Mouse (Mus musculus): Measurements from ENCODE around the gene Pacsin2. TPM values are rescaled to one million over a fixed set of nuclear protein-coding genes. Genes with fewer than 3 reads are reported as not detected.

The Pacsin2 gene
- polyA plus RNA-seq, 1 experiment from 2014 or later = 20.5 TPM

DNA sequence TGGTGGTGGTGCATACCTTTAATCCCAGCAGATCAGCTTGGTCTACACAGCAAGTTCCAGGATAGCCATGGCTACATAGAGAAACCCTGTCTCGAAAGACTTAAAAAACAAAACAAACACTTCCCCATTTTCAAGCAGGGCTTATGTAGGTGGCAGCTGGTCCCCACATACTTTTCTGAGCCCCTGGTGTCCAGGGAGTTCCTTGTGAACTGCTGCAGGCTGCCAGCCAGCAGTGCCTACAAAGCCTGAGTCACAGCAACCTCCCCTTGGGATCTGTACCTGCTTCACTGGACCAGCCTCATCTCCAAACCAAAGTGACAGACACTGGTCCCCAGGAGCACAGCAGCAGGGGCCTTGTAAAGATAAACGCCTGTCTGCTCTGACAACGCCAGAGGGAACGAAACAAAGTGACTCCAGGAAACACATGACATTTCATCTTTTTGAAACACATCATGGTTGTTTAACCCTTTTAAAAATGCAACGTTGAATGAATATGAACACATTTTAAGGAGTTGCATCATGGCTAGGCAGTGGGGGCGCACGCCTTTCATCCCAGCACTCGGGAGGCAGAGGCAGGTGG is 18.3 kb upstream of the Pacsin2 start:
- 63% methylated on average over 8 of the region's 8 CpGs for WGBS
- H3K36me3 ChIP-seq (replicated peaks; ENCODE audit: control insufficient read depth, insufficient read depth) = peaks cover 46% of the 10 kb centered on the region
- no peak overlapping the region for H3K9ac ChIP-seq
- DNase-seq (ENCODE audit: low spot score) = no peak
- H3K9me3 ChIP-seq (ENCODE audit: control insufficient read depth, low read length) = no peaks in the 10 kb centered on the region
- no peak for ATAC-seq (ENCODE audit: low FRiP score)
- no peak overlapping the region for H3K27ac ChIP-seq
- no peaks in the 10 kb centered on the region for H3K4me1 ChIP-seq (replicated peaks; ENCODE audit: control insufficient read depth, insufficient read depth, low read length)
- no peak overlapping the region for H3K4me2 ChIP-seq (replicated peaks)
- no peaks in the 10 kb centered on the region for H3K27me3 ChIP-seq (ENCODE audit: control insufficient read depth, insufficient read depth, low read length)
- H3K4me3 ChIP-seq (replicated peaks; ENCODE audit: low read length) = no peak overlapping the region

DNA sequence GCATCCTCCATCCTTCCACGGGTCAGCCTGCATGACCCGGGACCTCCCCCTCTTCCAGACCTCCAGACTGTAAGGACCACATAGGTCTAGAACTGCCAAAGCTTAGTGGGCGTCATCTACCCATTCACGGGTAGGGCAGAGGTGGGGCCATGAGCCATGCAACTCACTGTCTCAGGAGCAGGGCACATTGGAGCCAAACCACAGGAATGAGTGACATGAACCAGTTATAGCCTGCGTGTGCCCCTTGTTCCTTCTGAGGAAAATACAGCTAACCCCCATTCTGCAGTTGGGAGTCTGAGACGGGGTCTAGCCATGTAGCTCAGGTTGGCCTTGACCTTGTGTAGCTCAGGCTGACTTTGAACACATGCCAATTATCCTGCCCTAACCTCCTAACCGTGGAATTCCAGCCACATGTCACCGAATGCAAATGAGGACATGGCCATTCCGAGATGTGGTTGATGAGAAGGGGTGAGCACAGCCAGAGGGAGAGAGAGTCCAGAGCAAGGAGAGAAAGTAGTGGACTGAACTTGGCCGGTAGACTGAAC is 16.9 kb upstream of the Pacsin2 start:
- DNase-seq (ENCODE audit: low spot score) = no peak
- ATAC-seq (ENCODE audit: low FRiP score) = no peak
- Histone ChIP-seq H3K4me2 (replicated peaks) (no peak overlapping the region), H3K36me3 (replicated peaks; ENCODE audit: control insufficient read depth, insufficient read depth) (peaks cover 32% of the 10 kb centered on the region), H3K27ac (no peak overlapping the region), H3K27me3 (ENCODE audit: control insufficient read depth, insufficient read depth, low read length) (no peaks in the 10 kb centered on the region), H3K4me3 (replicated peaks; ENCODE audit: low read length) (no peak overlapping the region), H3K9me3 (ENCODE audit: control insufficient read depth, low read length) (no peaks in the 10 kb centered on the region), H3K4me1 (replicated peaks; ENCODE audit: control insufficient read depth, insufficient read depth, low read length) (no peaks in the 10 kb centered on the region), H3K9ac (no peak overlapping the region)
- WGBS = 69% methylated on average over 10 of the region's 10 CpGs

DNA sequence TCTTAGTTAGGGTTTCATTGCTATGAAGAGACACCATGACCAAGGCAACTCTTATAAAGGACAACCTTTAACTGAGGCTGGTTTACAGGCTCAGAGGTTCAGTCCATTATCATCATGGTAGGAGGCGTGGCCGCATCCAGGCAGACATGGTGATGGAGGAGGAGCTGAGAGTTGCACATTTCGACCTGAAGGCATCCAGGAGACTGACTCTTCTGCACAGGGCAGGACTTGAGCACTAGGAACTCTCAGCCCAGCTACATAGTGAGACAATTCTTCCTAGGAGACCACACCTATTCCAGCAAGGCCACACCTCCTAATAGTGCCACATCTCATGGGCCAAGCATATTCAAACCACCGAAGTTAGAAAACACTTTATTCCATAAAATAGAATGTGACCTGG is 15.4 kb upstream of the Pacsin2 start:
- H3K4me3 ChIP-seq (replicated peaks; ENCODE audit: low read length) = no peak overlapping the region
- H3K27me3 ChIP-seq (ENCODE audit: control insufficient read depth, insufficient read depth, low read length) = no peaks in the 10 kb centered on the region
- no peaks in the 10 kb centered on the region for H3K9me3 ChIP-seq (ENCODE audit: control insufficient read depth, low read length)
- ATAC-seq (ENCODE audit: low FRiP score) = no peak
- H3K9ac ChIP-seq = no peak overlapping the region
- peaks cover 18% of the 10 kb centered on the region for H3K36me3 ChIP-seq (replicated peaks; ENCODE audit: control insufficient read depth, insufficient read depth)
- no peaks in the 10 kb centered on the region for H3K4me1 ChIP-seq (replicated peaks; ENCODE audit: control insufficient read depth, insufficient read depth, low read length)
- H3K27ac ChIP-seq = no peak overlapping the region
- WGBS = 94% methylated on average over 4 of the region's 4 CpGs
- no peak overlapping the region for H3K4me2 ChIP-seq (replicated peaks)
- DNase-seq (ENCODE audit: low spot score) = no peak

DNA sequence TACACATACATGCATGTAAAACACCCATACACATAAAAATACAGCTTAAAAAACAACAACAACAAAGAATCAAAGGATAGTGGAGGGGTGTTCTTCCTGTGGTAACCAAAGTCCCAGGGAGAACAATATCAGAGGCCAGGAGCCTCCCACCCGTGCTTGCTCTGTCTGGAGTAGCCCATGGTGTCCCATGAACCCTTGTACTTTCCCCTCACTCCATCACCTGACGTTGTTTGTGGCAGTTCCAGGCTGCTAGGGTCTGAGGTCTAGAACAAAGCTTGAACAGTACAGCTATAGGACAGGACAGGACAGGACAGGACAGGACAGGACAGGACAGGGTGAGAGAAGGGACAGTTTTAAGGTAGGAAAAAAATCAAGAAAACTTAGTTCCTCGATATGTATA is 13.7 kb upstream of the Pacsin2 start:
- no peak overlapping the region for H3K27ac ChIP-seq
- no peak overlapping the region for H3K9ac ChIP-seq
- H3K4me2 ChIP-seq (replicated peaks) = no peak overlapping the region
- 0 out of 2 replicates have a peak, but pooled peaks cover 8% of the 10 kb centered on the region for H3K36me3 ChIP-seq (replicated peaks; ENCODE audit: control insufficient read depth, insufficient read depth)
- H3K9me3 ChIP-seq (ENCODE audit: control insufficient read depth, low read length) = no peaks in the 10 kb centered on the region
- ATAC-seq (ENCODE audit: low FRiP score) (no peak), DNase-seq (ENCODE audit: low spot score) (no peak)
- no peak overlapping the region for H3K4me3 ChIP-seq (replicated peaks; ENCODE audit: low read length)
- H3K27me3 ChIP-seq (ENCODE audit: control insufficient read depth, insufficient read depth, low read length) = no peaks in the 10 kb centered on the region
- no peaks in the 10 kb centered on the region for H3K4me1 ChIP-seq (replicated peaks; ENCODE audit: control insufficient read depth, insufficient read depth, low read length)
- WGBS = 78% methylated on average over 3 of the region's 3 CpGs

DNA sequence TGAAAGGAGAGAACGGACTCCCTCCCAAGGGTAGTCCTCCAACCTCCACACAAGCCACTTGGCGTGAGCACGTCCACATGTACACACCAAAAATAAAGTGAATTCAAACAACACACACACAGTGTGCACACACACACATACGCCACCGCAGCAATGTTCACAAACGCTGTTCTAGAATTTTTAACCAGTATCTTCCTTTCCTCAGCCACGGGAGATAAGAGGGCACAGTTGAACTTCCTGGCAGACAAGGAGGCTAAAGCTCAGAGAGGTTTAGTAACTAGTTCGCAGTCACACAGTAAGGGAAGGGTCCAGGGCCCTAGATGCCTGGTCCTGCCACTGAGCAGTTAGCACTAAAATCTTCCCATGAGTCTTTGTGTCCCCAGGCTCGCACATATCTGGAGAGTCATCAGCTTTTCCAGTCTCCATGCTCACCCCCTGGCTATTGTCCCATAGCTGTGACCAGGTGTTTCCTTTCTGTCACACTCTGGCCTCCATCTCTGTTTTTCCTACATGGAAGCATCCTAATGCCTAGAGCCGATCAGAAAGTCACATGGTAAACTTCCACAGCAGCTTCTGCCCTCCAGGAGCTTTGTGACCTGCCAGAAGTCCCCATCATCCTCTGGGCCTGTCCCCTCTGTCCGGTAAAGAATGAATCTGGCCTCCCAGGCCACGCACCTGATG is 12.3 kb upstream of the Pacsin2 start:
- Histone ChIP-seq H3K4me2 (replicated peaks) (no peak overlapping the region), H3K4me1 (replicated peaks; ENCODE audit: control insufficient read depth, insufficient read depth, low read length) (no peaks in the 10 kb centered on the region), H3K9me3 (ENCODE audit: control insufficient read depth, low read length) (no peaks in the 10 kb centered on the region), H3K27ac (no peak overlapping the region), H3K27me3 (ENCODE audit: control insufficient read depth, insufficient read depth, low read length) (no peaks in the 10 kb centered on the region), H3K36me3 (replicated peaks; ENCODE audit: control insufficient read depth, insufficient read depth) (no peaks in the 10 kb centered on the region), H3K4me3 (replicated peaks; ENCODE audit: low read length) (no peak overlapping the region), H3K9ac (no peak overlapping the region)
- ATAC-seq (ENCODE audit: low FRiP score) (no peak), DNase-seq (ENCODE audit: low spot score) (no peak)
- WGBS = 86% methylated on average over 12 of the region's 12 CpGs

DNA sequence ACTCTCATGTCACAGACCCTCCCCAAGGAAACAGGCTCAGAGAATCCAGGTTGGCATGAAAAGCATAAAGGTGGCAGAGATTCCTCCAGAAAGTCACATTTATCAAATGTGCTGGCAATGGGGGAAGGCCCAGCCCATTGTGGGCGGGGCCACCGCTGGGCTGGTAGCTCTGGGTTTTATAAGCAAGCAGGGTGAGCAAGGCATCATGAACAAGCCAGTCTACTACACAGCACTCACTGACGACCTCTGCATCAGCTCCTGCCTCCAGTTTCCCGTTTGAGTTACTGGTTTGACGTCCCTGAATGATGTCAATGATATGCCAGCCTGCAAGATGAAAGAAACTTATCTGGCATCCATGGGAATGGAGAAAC is 10.0 kb upstream of the Pacsin2 start:
- DNase-seq (ENCODE audit: low spot score) = no peak
- Histone ChIP-seq H3K27ac (no peak overlapping the region), H3K4me1 (replicated peaks; ENCODE audit: control insufficient read depth, insufficient read depth, low read length) (no peaks in the 10 kb centered on the region), H3K9ac (no peak overlapping the region), H3K36me3 (replicated peaks; ENCODE audit: control insufficient read depth, insufficient read depth) (no peaks in the 10 kb centered on the region), H3K4me2 (replicated peaks) (no peak overlapping the region), H3K9me3 (ENCODE audit: control insufficient read depth, low read length) (no peaks in the 10 kb centered on the region), H3K4me3 (replicated peaks; ENCODE audit: low read length) (no peak overlapping the region), H3K27me3 (ENCODE audit: control insufficient read depth, insufficient read depth, low read length) (no peaks in the 10 kb centered on the region)
- ATAC-seq (ENCODE audit: low FRiP score) = no peak
- WGBS = 37% methylated on average over 5 of the region's 5 CpGs

DNA sequence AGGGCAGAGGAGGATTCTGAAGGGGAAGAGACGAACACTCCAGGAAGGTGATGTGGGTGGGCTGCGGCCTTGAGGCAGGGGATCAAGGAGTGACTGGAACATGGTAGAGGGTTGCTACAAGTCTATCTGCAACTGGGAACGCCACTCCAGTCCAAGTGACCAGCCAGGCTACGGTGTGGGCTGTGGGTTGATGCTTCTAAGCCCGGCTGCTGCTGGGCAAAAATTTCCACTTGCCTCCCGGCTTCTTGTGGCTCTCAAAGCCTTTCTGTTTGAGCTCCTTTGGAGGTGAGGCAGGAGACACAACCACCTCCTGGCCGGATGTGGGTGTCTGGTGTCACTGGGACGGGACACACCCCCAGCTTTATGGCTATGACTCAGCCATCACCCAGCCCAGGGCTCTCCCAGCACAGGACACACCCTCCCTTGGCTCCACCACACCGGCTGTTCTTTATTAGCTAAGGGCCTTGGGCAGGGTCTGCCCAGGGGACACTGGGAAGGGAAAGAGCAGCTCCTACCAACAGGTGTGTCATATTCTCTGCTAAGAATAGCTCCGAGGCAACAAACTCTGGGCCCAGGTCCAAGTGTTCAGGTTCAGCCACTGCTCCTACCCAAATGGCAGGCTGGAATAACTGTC is 9.5 kb upstream of the Pacsin2 start:
- Histone ChIP-seq H3K9ac (no peak overlapping the region), H3K27me3 (ENCODE audit: control insufficient read depth, insufficient read depth, low read length) (no peaks in the 10 kb centered on the region), H3K4me3 (replicated peaks; ENCODE audit: low read length) (no peak overlapping the region), H3K27ac (no peak overlapping the region), H3K36me3 (replicated peaks; ENCODE audit: control insufficient read depth, insufficient read depth) (no peaks in the 10 kb centered on the region), H3K4me1 (replicated peaks; ENCODE audit: control insufficient read depth, insufficient read depth, low read length) (no peaks in the 10 kb centered on the region), H3K9me3 (ENCODE audit: control insufficient read depth, low read length) (no peaks in the 10 kb centered on the region), H3K4me2 (replicated peaks) (no peak overlapping the region)
- WGBS = 78% methylated on average over 10 of the region's 10 CpGs
- DNase-seq (ENCODE audit: low spot score) (no peak), ATAC-seq (ENCODE audit: low FRiP score) (no peak)

DNA sequence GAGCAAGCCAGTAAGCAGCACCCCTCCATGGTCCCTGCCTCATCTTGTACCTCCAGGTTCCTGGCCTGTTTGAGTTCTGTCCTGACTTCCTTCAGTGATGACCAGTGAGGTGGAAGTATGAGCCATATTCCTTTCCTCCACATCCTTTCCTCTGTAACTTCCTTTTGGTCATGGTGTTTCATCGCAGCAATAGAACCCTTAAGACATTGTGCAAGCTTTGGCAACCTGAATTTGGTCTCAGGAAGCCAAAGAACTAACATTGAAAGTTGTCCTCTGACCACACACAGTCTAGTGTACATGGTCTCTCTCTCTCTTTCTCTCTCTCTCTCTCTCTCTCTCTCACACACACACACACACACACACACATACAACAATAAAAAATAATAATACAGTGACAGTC is 8.8 kb upstream of the Pacsin2 start:
- Histone ChIP-seq H3K27ac (no peak overlapping the region), H3K4me3 (replicated peaks; ENCODE audit: low read length) (no peak overlapping the region), H3K27me3 (ENCODE audit: control insufficient read depth, insufficient read depth, low read length) (no peaks in the 10 kb centered on the region), H3K9me3 (ENCODE audit: control insufficient read depth, low read length) (no peaks in the 10 kb centered on the region), H3K4me1 (replicated peaks; ENCODE audit: control insufficient read depth, insufficient read depth, low read length) (no peaks in the 10 kb centered on the region), H3K9ac (no peak overlapping the region), H3K4me2 (replicated peaks) (no peak overlapping the region), H3K36me3 (replicated peaks; ENCODE audit: control insufficient read depth, insufficient read depth) (no peaks in the 10 kb centered on the region)
- DNase-seq (ENCODE audit: low spot score) (no peak), ATAC-seq (ENCODE audit: low FRiP score) (no peak)
- WGBS = 86% methylated on average over 1 of the region's 1 CpGs

DNA sequence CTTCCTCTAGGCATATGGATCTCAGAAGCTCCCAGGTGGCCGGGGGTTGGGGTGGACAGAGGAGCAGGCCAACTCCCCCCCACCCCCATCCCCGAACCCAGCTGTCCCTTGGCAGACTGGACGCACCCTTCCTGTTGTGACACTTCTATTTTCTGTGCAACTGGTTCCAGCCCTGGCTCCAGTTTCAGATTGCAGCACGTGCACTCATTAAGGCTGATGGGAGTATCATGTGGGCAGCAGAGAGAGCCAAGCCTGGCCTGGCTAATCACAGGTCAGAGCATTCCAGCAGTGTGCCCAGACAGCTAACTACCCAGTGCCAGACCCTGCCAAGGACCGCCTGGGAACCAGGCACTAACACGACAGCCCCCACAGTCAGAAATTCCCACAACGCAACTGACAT is 7.1 kb upstream of the Pacsin2 start:
- Histone ChIP-seq H3K27ac (no peak overlapping the region), H3K9ac (no peak overlapping the region), H3K27me3 (ENCODE audit: control insufficient read depth, insufficient read depth, low read length) (no peaks in the 10 kb centered on the region), H3K4me1 (replicated peaks; ENCODE audit: control insufficient read depth, insufficient read depth, low read length) (no peaks in the 10 kb centered on the region), H3K4me3 (replicated peaks; ENCODE audit: low read length) (no peak overlapping the region), H3K4me2 (replicated peaks) (no peak overlapping the region), H3K9me3 (ENCODE audit: control insufficient read depth, low read length) (no peaks in the 10 kb centered on the region), H3K36me3 (replicated peaks; ENCODE audit: control insufficient read depth, insufficient read depth) (no peaks in the 10 kb centered on the region)
- 79% methylated on average over 7 of the region's 7 CpGs for WGBS
- DNase-seq (ENCODE audit: low spot score) (no peak), ATAC-seq (ENCODE audit: low FRiP score) (peak; percentile 31; the same call in 1 of the 2 replicates)
